Mouse (Mus musculus): ENCODE measurements around the gene Aup1. TPM values are rescaled to one million over a fixed set of nuclear protein-coding genes. Genes with fewer than 3 reads are reported as not detected.

The Aup1 gene
- polyA plus RNA-seq, 1 experiment from 2014 or later: 109 TPM

GRCm38 (mm10) chr6:83034463-83035055 lies 19.8 kb upstream of the Aup1 start:
- Histone ChIP-seq H3K27ac (0 out of 2 replicates have a peak overlapping the region, but pooled peaks have one; percentile 39), H3K27me3 (ENCODE audit: control insufficient read depth, insufficient read depth, low read length) (peaks cover 43% of the 10 kb centered on the region), H3K9me3 (ENCODE audit: control insufficient read depth, low read length) (no peaks in the 10 kb centered on the region), H3K4me3 (replicated peaks; ENCODE audit: low read length) (peak overlapping the region; percentile 38), H3K4me1 (replicated peaks; ENCODE audit: control insufficient read depth, insufficient read depth, low read length) (peaks cover 26% of the 10 kb centered on the region; the same call in 1 of the 2 replicates), H3K36me3 (replicated peaks; ENCODE audit: control insufficient read depth, insufficient read depth) (no peaks in the 10 kb centered on the region), H3K4me2 (replicated peaks) (peak overlapping the region; percentile 67), H3K9ac (0 out of 2 replicates have a peak overlapping the region, but pooled peaks have one; percentile 44)
- DNase-seq (ENCODE audit: low spot score): no peak
- no peak for ATAC-seq (ENCODE audit: low FRiP score)
- WGBS: 28% methylated on average over 5 of the region's 5 CpGs

DNA sequence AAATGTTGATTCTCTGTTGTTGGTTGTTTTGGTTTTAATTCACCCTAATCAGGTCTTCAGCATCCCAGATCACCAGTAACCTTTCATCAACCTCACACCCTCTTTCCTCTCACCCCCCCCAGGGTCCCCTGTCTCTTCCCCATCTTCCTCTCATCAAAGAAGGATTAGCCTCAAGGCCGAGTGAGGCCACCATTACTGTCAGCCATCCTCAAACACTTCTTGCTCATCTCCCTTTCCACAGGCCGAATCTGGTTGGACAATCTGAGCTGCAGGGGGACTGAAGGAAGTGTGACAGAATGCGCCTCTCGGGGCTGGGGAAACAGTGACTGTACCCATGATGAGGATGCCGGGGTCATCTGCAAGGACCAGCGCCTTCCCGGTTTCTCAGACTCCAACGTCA lies 17.1 kb upstream of the Aup1 start:
- Histone ChIP-seq H3K9ac (no peak overlapping the region), H3K4me3 (replicated peaks; ENCODE audit: low read length) (no peak overlapping the region), H3K27me3 (ENCODE audit: control insufficient read depth, insufficient read depth, low read length) (peaks cover 28% of the 10 kb centered on the region), H3K4me1 (replicated peaks; ENCODE audit: control insufficient read depth, insufficient read depth, low read length) (peaks cover 23% of the 10 kb centered on the region; the same call in 1 of the 2 replicates), H3K9me3 (ENCODE audit: control insufficient read depth, low read length) (no peaks in the 10 kb centered on the region), H3K27ac (no peak overlapping the region), H3K36me3 (replicated peaks; ENCODE audit: control insufficient read depth, insufficient read depth) (no peaks in the 10 kb centered on the region), H3K4me2 (replicated peaks) (no peak overlapping the region)
- DNase-seq (ENCODE audit: low spot score): no peak
- WGBS: 83% methylated on average over 8 of the region's 8 CpGs
- ATAC-seq (ENCODE audit: low FRiP score): no peak

- ATAC-seq (ENCODE audit: low FRiP score): peak; percentile 61
- Histone ChIP-seq H3K9me3 (ENCODE audit: control insufficient read depth, low read length) (no peaks in the 10 kb centered on the region), H3K4me3 (replicated peaks; ENCODE audit: low read length) (peak overlapping the region; percentile 24), H3K4me1 (replicated peaks; ENCODE audit: control insufficient read depth, insufficient read depth, low read length) (peaks cover 13% of the 10 kb centered on the region; the same call in 1 of the 2 replicates), H3K27ac (no peak overlapping the region), H3K4me2 (replicated peaks) (peak overlapping the region; percentile 71), H3K27me3 (ENCODE audit: control insufficient read depth, insufficient read depth, low read length) (peaks cover 15% of the 10 kb centered on the region), H3K9ac (peak overlapping the region; percentile 45; the same call in 1 of the 2 replicates), H3K36me3 (replicated peaks; ENCODE audit: control insufficient read depth, insufficient read depth) (no peaks in the 10 kb centered on the region)
- 8% methylated on average over 24 of the region's 24 CpGs for WGBS
- peak; percentile 91 for DNase-seq (ENCODE audit: low spot score)
Measured at GRCm38 (mm10) chr6:83038496-83039012, 15.8 kb upstream of the Aup1 start.

- no peak for ATAC-seq (ENCODE audit: low FRiP score)
- Histone ChIP-seq H3K4me3 (replicated peaks; ENCODE audit: low read length) (no peak overlapping the region), H3K27ac (no peak overlapping the region), H3K27me3 (ENCODE audit: control insufficient read depth, insufficient read depth, low read length) (no peaks in the 10 kb centered on the region; the same call in 1 of the 2 replicates), H3K36me3 (replicated peaks; ENCODE audit: control insufficient read depth, insufficient read depth) (no peaks in the 10 kb centered on the region), H3K4me2 (replicated peaks) (no peak overlapping the region), H3K4me1 (replicated peaks; ENCODE audit: control insufficient read depth, insufficient read depth, low read length) (peaks cover 7% of the 10 kb centered on the region; the same call in 1 of the 2 replicates), H3K9ac (no peak overlapping the region), H3K9me3 (ENCODE audit: control insufficient read depth, low read length) (no peaks in the 10 kb centered on the region)
- DNase-seq (ENCODE audit: low spot score): no peak
- 81% methylated on average over 5 of the region's 5 CpGs for WGBS
Measured at GRCm38 (mm10) chr6:83040601-83041000, 13.7 kb upstream of the Aup1 start.

- no peak overlapping the region for H3K9ac ChIP-seq
- 72% methylated on average over 6 of the region's 6 CpGs for WGBS
- no peak overlapping the region for H3K27ac ChIP-seq
- H3K4me1 ChIP-seq (replicated peaks; ENCODE audit: control insufficient read depth, insufficient read depth, low read length): 0 out of 2 replicates have a peak, but pooled peaks cover 2% of the 10 kb centered on the region
- no peak for ATAC-seq (ENCODE audit: low FRiP score)
- no peaks in the 10 kb centered on the region for H3K27me3 ChIP-seq (ENCODE audit: control insufficient read depth, insufficient read depth, low read length)
- no peak for DNase-seq (ENCODE audit: low spot score)
- H3K4me2 ChIP-seq (replicated peaks): no peak overlapping the region
- H3K9me3 ChIP-seq (ENCODE audit: control insufficient read depth, low read length): no peaks in the 10 kb centered on the region
- H3K4me3 ChIP-seq (replicated peaks; ENCODE audit: low read length): no peak overlapping the region
- no peaks in the 10 kb centered on the region for H3K36me3 ChIP-seq (replicated peaks; ENCODE audit: control insufficient read depth, insufficient read depth)
Measured at GRCm38 (mm10) chr6:83043561-83043960, 10.8 kb upstream of the Aup1 start.

DNA sequence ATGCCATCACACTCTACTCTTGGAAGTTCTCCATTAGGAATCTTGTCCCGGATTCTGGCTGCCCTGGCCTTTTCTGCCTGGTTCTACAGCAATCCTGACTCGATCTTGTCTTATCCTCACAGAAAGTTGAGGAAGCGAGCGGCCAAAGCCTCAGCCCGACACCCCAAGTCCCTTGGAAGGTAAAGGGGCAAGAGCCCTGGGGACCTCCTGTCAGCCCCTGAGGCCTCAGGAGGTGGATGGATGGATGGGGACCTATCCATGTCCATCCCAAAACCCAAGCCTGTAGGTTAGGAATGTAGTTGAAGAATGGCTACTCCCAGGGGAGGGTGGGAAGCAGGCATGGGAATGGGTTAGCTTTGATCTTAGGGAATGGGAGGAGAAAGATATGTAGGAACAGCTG lies 10.3 kb upstream of the Aup1 start:
- DNase-seq (ENCODE audit: low spot score): no peak
- Histone ChIP-seq H3K27me3 (ENCODE audit: control insufficient read depth, insufficient read depth, low read length) (no peaks in the 10 kb centered on the region), H3K4me2 (replicated peaks) (no peak overlapping the region), H3K9ac (no peak overlapping the region), H3K4me3 (replicated peaks; ENCODE audit: low read length) (no peak overlapping the region), H3K9me3 (ENCODE audit: control insufficient read depth, low read length) (no peaks in the 10 kb centered on the region), H3K27ac (no peak overlapping the region), H3K36me3 (replicated peaks; ENCODE audit: control insufficient read depth, insufficient read depth) (no peaks in the 10 kb centered on the region), H3K4me1 (replicated peaks; ENCODE audit: control insufficient read depth, insufficient read depth, low read length) (no peaks in the 10 kb centered on the region)
- no peak for ATAC-seq (ENCODE audit: low FRiP score)
- 92% methylated on average over 5 of the region's 5 CpGs for WGBS

- H3K4me2 ChIP-seq (replicated peaks): no peak overlapping the region
- 78% methylated on average over 9 of the region's 9 CpGs for WGBS
Measured at GRCm38 (mm10) chr6:83044742-83045141, 9.6 kb upstream of the Aup1 start.

GRCm38 (mm10) chr6:83049367-83049766 lies 5.0 kb upstream of the Aup1 start:
- DNase-seq (ENCODE audit: low spot score): no peak
- Histone ChIP-seq H3K27me3 (ENCODE audit: control insufficient read depth, insufficient read depth, low read length) (no peaks in the 10 kb centered on the region), H3K4me2 (replicated peaks) (no peak overlapping the region), H3K9ac (no peak overlapping the region), H3K9me3 (ENCODE audit: control insufficient read depth, low read length) (no peaks in the 10 kb centered on the region), H3K4me3 (replicated peaks; ENCODE audit: low read length) (no peak overlapping the region), H3K36me3 (replicated peaks; ENCODE audit: control insufficient read depth, insufficient read depth) (peaks cover 16% of the 10 kb centered on the region; the same call in 1 of the 2 replicates), H3K27ac (no peak overlapping the region), H3K4me1 (replicated peaks; ENCODE audit: control insufficient read depth, insufficient read depth, low read length) (peaks cover 12% of the 10 kb centered on the region)
- no peak for ATAC-seq (ENCODE audit: low FRiP score)
- WGBS: 79% methylated on average over 10 of the region's 10 CpGs

More at GRCm38 (mm10) chr6:83044742-83045141, 9.6 kb upstream of the Aup1 start:
- H3K4me1 ChIP-seq (replicated peaks; ENCODE audit: control insufficient read depth, insufficient read depth, low read length): no peaks in the 10 kb centered on the region
- no peak overlapping the region for H3K4me3 ChIP-seq (replicated peaks; ENCODE audit: low read length)
- H3K36me3 ChIP-seq (replicated peaks; ENCODE audit: control insufficient read depth, insufficient read depth): no peaks in the 10 kb centered on the region
- no peaks in the 10 kb centered on the region for H3K9me3 ChIP-seq (ENCODE audit: control insufficient read depth, low read length)
- ATAC-seq (ENCODE audit: low FRiP score) (no peak), DNase-seq (ENCODE audit: low spot score) (no peak)
- H3K27me3 ChIP-seq (ENCODE audit: control insufficient read depth, insufficient read depth, low read length): no peaks in the 10 kb centered on the region
- H3K27ac ChIP-seq: no peak overlapping the region
- no peak overlapping the region for H3K9ac ChIP-seq

DNA sequence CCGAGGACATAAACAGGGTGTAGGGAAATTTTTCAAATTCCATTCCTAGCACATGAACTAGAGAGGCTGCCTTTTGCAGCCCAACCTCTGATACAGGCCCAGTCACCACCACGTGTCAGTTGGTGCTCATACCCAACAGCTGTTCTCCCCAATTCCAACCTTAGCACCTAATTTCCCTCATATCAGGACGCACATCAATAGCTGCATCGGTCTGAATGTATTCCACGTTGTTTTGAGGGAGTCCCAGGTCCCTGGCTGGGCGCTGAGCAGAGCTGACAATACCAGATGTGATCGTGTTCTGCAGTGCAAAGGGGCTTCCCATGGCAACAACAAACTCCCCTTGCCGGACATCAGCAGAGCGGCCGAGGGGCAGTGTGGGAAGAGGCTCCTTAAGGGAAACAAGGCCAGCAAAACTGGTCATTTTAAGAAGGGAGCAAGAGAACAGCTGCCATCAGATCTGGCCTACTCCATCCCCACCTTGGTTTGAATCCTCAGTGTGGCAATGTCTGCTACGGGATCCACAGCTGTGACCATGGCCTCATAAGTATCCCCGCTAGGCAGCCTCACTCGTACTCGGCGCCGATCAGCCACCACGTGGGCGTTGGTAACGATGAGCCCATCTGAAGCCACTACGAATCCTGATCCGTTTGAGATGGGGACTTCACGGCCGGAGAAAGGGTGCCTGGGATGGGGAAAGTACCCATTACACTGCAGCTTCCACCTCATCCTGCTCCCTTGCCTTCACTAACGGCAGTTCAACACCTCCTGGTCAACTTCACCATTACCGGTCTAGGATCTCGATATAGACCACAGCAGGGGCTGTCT lies 973 bp upstream of the Aup1 start:
- H3K9me3 ChIP-seq (ENCODE audit: control insufficient read depth, low read length): no peaks in the 10 kb centered on the region
- ATAC-seq (ENCODE audit: low FRiP score) (peak; percentile 9; the same call in 1 of the 2 replicates), DNase-seq (ENCODE audit: low spot score) (peak; percentile 48)
- peak overlapping the region; percentile 93 for H3K9ac ChIP-seq
- 2% methylated on average over 26 of the region's 26 CpGs for WGBS
- H3K4me1 ChIP-seq (replicated peaks; ENCODE audit: control insufficient read depth, insufficient read depth, low read length): peaks cover 23% of the 10 kb centered on the region
- H3K27ac ChIP-seq: peak overlapping the region; percentile 87
- H3K4me2 ChIP-seq (replicated peaks): peak overlapping the region; percentile 85
- H3K36me3 ChIP-seq (replicated peaks; ENCODE audit: control insufficient read depth, insufficient read depth): peaks cover 29% of the 10 kb centered on the region
- H3K4me3 ChIP-seq (replicated peaks; ENCODE audit: low read length): peak overlapping the region; percentile 95
- H3K27me3 ChIP-seq (ENCODE audit: control insufficient read depth, insufficient read depth, low read length): no peaks in the 10 kb centered on the region

Data from hindbrain, embryonic 14.5 days (tissue).